Mouse (Mus musculus) midbrain, embryonic 10.5 days (tissue): ENCODE results near the gene Nol10. TPM values are rescaled to one million over a fixed set of nuclear protein-coding genes. Genes with fewer than 3 reads are reported as not detected.
"Not testable (repeated sequence)": the region's sequence is repeated elsewhere in the genome, so short reads cannot be mapped to it uniquely, and the experiment has no call there.

Experiments
- DNase-seq: peaks from one replicate; pipeline ENCODE4 v3.0.0-alpha.2; 2017; ENCODE audit warnings: low spot score
- H3K27ac ChIP-seq: fragments of 300-500 bp; sonication (generic); replicated peaks from 2 replicates; pipeline ENCODE4 v1.5.1; 2016; ENCODE audit warnings: mild to moderate bottlenecking
- H3K27me3 ChIP-seq: fragments of 300-500 bp; sonication (generic); 2 replicates; pipeline ENCODE4 v1.6.1; 2016; ENCODE audit warnings: low read depth, mild to moderate bottlenecking; ENCODE audit not compliant: poor library complexity, severe bottlenecking
- H3K36me3 ChIP-seq: fragments of 300-500 bp; sonication (generic); 2 replicates; pipeline ENCODE4 v1.6.1; 2016; ENCODE audit warnings: mild to moderate bottlenecking, moderate library complexity
- H3K4me1 ChIP-seq: fragments of 300-500 bp; sonication (generic); 2 replicates; pipeline ENCODE4 v1.6.1; 2016
- H3K4me3 ChIP-seq: fragments of 300-500 bp; sonication (generic); 2 replicates; pipeline ENCODE4 v1.5.1; 2016; ENCODE audit warnings: mild to moderate bottlenecking, moderate library complexity
- H3K9me3 ChIP-seq: fragments of 300-500 bp; sonication (generic); replicated peaks from 2 replicates; pipeline ENCODE4 v1.6.1; 2016; ENCODE audit warnings: mild to moderate bottlenecking
- WGBS: fragments of 180-500 bp; shearing (Covaris S2); methylation state at CpG from one replicate; pipeline ENCODE4 v1.1.7; 2016; 5-methylcytosine and 5-hydroxymethylcytosine counted together
- polyA plus RNA-seq: library from polyadenylated mRNA; unstranded; fragments of >200 nt; fragmentation: Nextera tagmentation; extraction: Ambion mirVana; gene quantifications from 2 replicates; pipeline ENCODE4 v1.2.1, GENCODE M21; 2016

Gene Nol10
- polyA plus RNA-seq, 1 experiment from 2014 or later: 37.1 TPM

GRCm38 (mm10) chr12:17453918-17454317 lies 105.7 kb downstream of the Nol10 start:
- Histone ChIP-seq H3K9me3 (no peaks in the 10 kb centered on the region), H3K27me3 (no peaks in the 10 kb centered on the region), H3K4me1 (no peaks in the 10 kb centered on the region), H3K36me3 (no peaks in the 10 kb centered on the region), H3K4me3 (no peak overlapping the region), H3K27ac (no peak overlapping the region)
- 77% methylated on average over 5 of the region's 5 CpGs for whole genome bisulfite sequencing
- no peak for DNase-seq

GRCm38 (mm10) chr12:17455096-17455495 lies 106.8 kb downstream of the Nol10 start:
- H3K4me1 ChIP-seq: no peaks in the 10 kb centered on the region
- H3K9me3 ChIP-seq: no peaks in the 10 kb centered on the region
- no peak for DNase-seq
- H3K4me3 ChIP-seq: no peak overlapping the region
- WGBS: 89% methylated on average over 5 of the region's 5 CpGs
- no peaks in the 10 kb centered on the region for H3K36me3 ChIP-seq
- no peak overlapping the region for H3K27ac ChIP-seq
- H3K27me3 ChIP-seq: no peaks in the 10 kb centered on the region

GRCm38 (mm10) chr12:17459223-17459622 lies 111.0 kb downstream of the Nol10 start:
- not testable (repeated sequence) for DNase-seq, H3K27ac ChIP-seq, H3K9me3 ChIP-seq, H3K4me1 ChIP-seq, H3K4me3 ChIP-seq, H3K27me3 ChIP-seq, H3K36me3 ChIP-seq
- WGBS: 88% methylated on average over 4 of the region's 4 CpGs

DNA sequence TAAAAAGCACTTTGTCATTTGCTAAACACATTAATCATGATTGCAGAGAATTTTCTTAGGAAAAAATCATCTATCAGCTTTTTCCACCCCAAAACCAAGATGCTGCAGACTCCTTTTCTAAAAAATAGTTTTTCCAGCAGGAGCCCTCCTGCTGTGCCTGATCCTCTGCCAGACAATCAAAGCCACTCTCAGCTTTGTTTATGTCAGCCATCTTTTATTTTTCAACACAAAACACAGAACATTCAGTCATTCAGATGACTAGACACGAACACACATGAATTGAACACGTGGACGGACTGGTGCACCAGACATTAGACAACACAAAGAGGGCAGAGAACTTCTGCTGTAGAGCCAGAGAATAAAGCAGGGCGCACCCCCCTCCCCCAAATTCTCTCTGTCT lies 115.4 kb downstream of the Nol10 start:
- WGBS: 60% methylated on average over 4 of the region's 4 CpGs
- no peak overlapping the region for H3K4me3 ChIP-seq
- 0 out of 2 replicates have a peak, but pooled peaks cover 8% of the 10 kb centered on the region for H3K9me3 ChIP-seq

DNA sequence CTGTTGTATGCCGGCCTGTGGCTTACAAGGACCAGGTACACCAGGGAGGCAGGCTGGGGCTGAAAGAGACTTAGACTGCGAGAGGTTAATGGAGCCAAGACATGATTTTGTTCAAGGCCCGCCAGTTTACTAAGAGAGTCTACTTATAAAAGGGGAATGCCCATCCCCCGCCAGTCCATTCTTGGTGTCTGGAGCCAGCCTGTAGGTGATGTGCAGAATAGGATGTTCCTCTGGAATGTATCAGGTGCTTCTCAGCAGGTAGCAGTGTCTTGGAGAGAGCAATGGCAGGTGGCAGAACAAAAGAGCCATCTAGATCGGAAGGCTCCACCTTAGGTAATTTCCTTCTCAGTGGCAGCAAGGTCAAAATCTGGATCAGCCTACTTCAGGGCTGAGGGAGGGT lies 116.3 kb downstream of the Nol10 start:
- H3K27me3 ChIP-seq, H3K9me3 ChIP-seq, H3K27ac ChIP-seq, H3K4me1 ChIP-seq, H3K36me3 ChIP-seq, H3K4me3 ChIP-seq, DNase-seq: not testable (repeated sequence)
- WGBS: 91% methylated on average over 5 of the region's 5 CpGs

More for the DNA sequence above, 115.4 kb downstream of the Nol10 start:
- Histone ChIP-seq H3K27me3 (no peaks in the 10 kb centered on the region), H3K36me3 (no peaks in the 10 kb centered on the region), H3K27ac (no peak overlapping the region), H3K4me1 (no peaks in the 10 kb centered on the region)
- DNase-seq: no peak

GRCm38 (mm10) chr12:17466791-17467190 lies 118.5 kb downstream of the Nol10 start:
- 84% methylated on average over 4 of the region's 4 CpGs for WGBS
- Histone ChIP-seq H3K4me1 (no peaks in the 10 kb centered on the region), H3K9me3 (0 out of 2 replicates have a peak, but pooled peaks cover 3% of the 10 kb centered on the region), H3K4me3 (no peak overlapping the region), H3K27me3 (no peaks in the 10 kb centered on the region), H3K36me3 (no peaks in the 10 kb centered on the region), H3K27ac (no peak overlapping the region)
- DNase-seq: no peak

DNA sequence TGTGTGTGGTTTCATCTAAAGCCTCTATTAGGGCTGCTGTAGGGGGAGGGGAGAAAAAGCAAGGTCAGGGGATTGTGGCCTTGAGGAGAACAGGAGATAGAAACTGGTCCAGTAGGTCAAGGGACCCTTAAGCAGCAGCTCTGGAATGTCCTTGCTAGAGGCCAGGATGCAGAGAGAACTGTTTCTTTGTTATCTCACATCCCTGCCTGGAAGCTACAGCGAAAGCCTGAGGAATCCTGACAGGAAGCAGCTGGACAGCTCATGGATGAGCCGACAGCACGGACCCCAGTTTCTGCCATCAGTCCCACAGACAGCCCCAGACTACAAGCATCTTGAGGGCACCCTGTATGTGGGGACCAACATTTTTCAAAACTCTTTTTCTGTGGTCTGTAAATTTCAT lies 120.1 kb downstream of the Nol10 start:
- H3K4me1 ChIP-seq: no peaks in the 10 kb centered on the region
- no peaks in the 10 kb centered on the region for H3K9me3 ChIP-seq
- H3K27ac ChIP-seq: no peak overlapping the region
- no peak for DNase-seq
- H3K4me3 ChIP-seq: no peak overlapping the region
- no peaks in the 10 kb centered on the region for H3K27me3 ChIP-seq
- whole genome bisulfite sequencing: 73% methylated on average over 3 of the region's 3 CpGs
- no peaks in the 10 kb centered on the region for H3K36me3 ChIP-seq

GRCm38 (mm10) chr12:17469869-17470268 lies 121.6 kb downstream of the Nol10 start:
- Histone ChIP-seq H3K27ac (no peak overlapping the region), H3K27me3 (no peaks in the 10 kb centered on the region), H3K4me1 (no peaks in the 10 kb centered on the region), H3K4me3 (no peak overlapping the region), H3K36me3 (no peaks in the 10 kb centered on the region), H3K9me3 (no peaks in the 10 kb centered on the region)
- WGBS: 80% methylated on average over 7 of the region's 7 CpGs
- DNase-seq: no peak

GRCm38 (mm10) chr12:17470528-17470927 lies 122.3 kb downstream of the Nol10 start:
- DNase-seq, H3K36me3 ChIP-seq, H3K27ac ChIP-seq, H3K4me3 ChIP-seq, H3K9me3 ChIP-seq, H3K4me1 ChIP-seq, H3K27me3 ChIP-seq: not testable (repeated sequence)

DNA sequence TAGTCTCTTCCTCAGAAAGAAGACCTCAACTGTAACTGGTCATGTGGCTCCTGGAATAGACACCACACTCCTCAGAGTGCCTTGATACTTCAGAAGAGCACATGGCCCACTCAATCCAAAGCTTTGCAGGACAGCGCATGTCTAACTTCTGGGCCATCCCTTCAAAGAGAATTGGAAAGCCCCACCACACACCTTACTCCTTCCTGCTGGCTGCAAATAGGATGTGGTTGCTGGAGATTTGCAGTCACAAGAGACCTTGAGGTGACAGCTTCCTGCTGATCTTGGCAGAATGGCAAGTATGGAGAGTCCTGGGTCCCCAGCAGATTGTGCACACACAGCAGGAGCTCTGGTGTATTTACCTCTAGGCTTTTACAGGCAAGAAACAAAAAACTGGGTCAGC lies 123.1 kb downstream of the Nol10 start:
- Histone ChIP-seq H3K4me3 (no peak overlapping the region), H3K36me3 (no peaks in the 10 kb centered on the region), H3K4me1 (no peaks in the 10 kb centered on the region), H3K27ac (no peak overlapping the region), H3K9me3 (no peaks in the 10 kb centered on the region), H3K27me3 (no peaks in the 10 kb centered on the region)
- DNase-seq: no peak
- WGBS: 100% methylated on average over 1 of the region's 1 CpGs

- 96% methylated on average over 3 of the region's 3 CpGs for WGBS
- no peaks in the 10 kb centered on the region for H3K36me3 ChIP-seq
- H3K4me3 ChIP-seq: no peak overlapping the region
- no peak for DNase-seq
- H3K9me3 ChIP-seq: no peaks in the 10 kb centered on the region
- no peaks in the 10 kb centered on the region for H3K27me3 ChIP-seq
- no peak overlapping the region for H3K27ac ChIP-seq
- no peaks in the 10 kb centered on the region for H3K4me1 ChIP-seq
These were observed 124.9 kb downstream of the Nol10 start for GRCm38 (mm10) chr12:17473128-17473527.

DNA sequence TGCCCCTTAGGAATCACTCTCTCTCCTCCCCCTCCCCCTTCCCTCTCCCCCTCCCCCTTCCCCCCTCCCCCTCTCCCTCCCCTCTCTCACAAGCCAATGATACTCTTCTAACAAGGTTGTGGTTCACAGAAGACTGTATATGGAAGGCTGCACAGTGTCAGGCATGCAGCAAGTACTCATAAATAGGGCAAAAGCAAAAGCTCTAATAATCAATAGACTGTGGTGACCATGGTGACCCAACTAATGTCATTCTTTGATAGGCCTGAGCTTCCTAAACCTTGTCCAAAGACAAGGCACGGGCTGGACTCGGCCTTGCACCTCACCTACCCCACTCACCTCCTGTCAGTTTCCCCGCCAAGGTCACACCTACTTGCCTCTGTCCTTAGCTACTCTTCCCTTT lies 125.6 kb downstream of the Nol10 start:
- Histone ChIP-seq H3K4me3 (no peak overlapping the region), H3K36me3 (no peaks in the 10 kb centered on the region), H3K27ac (no peak overlapping the region), H3K9me3 (no peaks in the 10 kb centered on the region), H3K4me1 (no peaks in the 10 kb centered on the region), H3K27me3 (no peaks in the 10 kb centered on the region)
- DNase-seq: no peak
- WGBS: 92% methylated on average over 3 of the region's 3 CpGs

GRCm38 (mm10) chr12:17474681-17475080 lies 126.4 kb downstream of the Nol10 start:
- Histone ChIP-seq H3K36me3 (no peaks in the 10 kb centered on the region), H3K4me3 (no peak overlapping the region), H3K27ac (no peak overlapping the region), H3K4me1 (no peaks in the 10 kb centered on the region), H3K9me3 (no peaks in the 10 kb centered on the region), H3K27me3 (no peaks in the 10 kb centered on the region)
- no peak for DNase-seq
- WGBS: 78% methylated on average over 4 of the region's 4 CpGs

DNA sequence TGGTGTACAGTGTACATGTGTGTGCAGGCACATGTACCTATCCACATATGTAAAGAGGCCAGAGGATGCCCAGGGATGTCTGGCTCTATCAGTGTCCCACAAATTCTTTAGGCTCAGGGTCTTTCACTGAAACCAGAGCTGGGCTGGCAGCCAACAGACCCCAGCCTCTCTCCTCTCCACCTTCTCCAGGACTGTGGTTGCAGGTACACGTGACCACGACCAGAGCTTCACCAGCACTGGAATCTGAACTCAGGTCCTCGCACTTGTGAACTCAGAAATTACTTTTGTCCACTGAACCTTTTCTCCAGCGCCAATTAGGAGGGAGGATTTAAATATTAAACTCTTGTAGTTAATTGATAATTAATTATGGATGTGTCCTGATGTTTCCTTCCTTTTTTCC lies 126.9 kb downstream of the Nol10 start:
- no peaks in the 10 kb centered on the region for H3K4me1 ChIP-seq
- WGBS: 92% methylated on average over 4 of the region's 4 CpGs
- no peaks in the 10 kb centered on the region for H3K36me3 ChIP-seq
- no peaks in the 10 kb centered on the region for H3K27me3 ChIP-seq
- no peak for DNase-seq
- H3K27ac ChIP-seq: no peak overlapping the region
- H3K9me3 ChIP-seq: no peaks in the 10 kb centered on the region
- H3K4me3 ChIP-seq: no peak overlapping the region
